Mouse (Mus musculus) lung, postnatal 0 days (tissue): ENCODE data around the gene Lyst. TPM values are rescaled to one million over a fixed set of nuclear protein-coding genes. Genes with fewer than 3 reads are reported as not detected.

Experiments used
- ATAC-seq: fragments of 200-750 bp; cut with Nextera tagmentation; 2 replicates; pipeline ENCODE4 v1.8.0; 2017; ENCODE audit warnings: moderate library complexity
- DNase-seq: peaks from one replicate; pipeline ENCODE4 v3.0.0-alpha.2; 2016; ENCODE audit warnings: low spot score
- H3K27ac ChIP-seq: fragments of 300-500 bp; sonication (generic); 2 replicates; pipeline ENCODE4 v1.5.1; 2014; ENCODE audit warnings: antibody characterized with exemption, mild to moderate bottlenecking, low read length, mixed read lengths
- H3K27me3 ChIP-seq: fragments of 300-500 bp; sonication (generic); replicated peaks from 2 replicates; pipeline ENCODE4 v1.6.1; 2014; ENCODE audit warnings: low read length, mixed read lengths; ENCODE audit not compliant: insufficient read depth
- H3K36me3 ChIP-seq: fragments of 300-500 bp; sonication (generic); 2 replicates; pipeline ENCODE4 v1.6.1; 2014; ENCODE audit warnings: low read length, mixed read lengths; ENCODE audit not compliant: insufficient read depth
- H3K4me1 ChIP-seq: fragments of 300-500 bp; sonication (generic); 2 replicates; pipeline ENCODE4 v1.6.1; 2014; ENCODE audit warnings: antibody characterized with exemption, low read depth, low read length, mixed read lengths; ENCODE audit not compliant: insufficient read depth
- H3K4me2 ChIP-seq: fragments of 300-500 bp; sonication (generic); replicated peaks from 2 replicates; pipeline ENCODE4 v1.6.1; 2014; ENCODE audit warnings: low read depth, mild to moderate bottlenecking, low read length, moderate library complexity, mixed read lengths
- H3K4me3 ChIP-seq: fragments of 300-500 bp; sonication (generic); 2 replicates; pipeline ENCODE4 v1.5.1; 2014; ENCODE audit warnings: low read depth, low read length
- H3K9ac ChIP-seq: fragments of 300-500 bp; sonication (generic); replicated peaks from 2 replicates; pipeline ENCODE4 v1.6.1; 2014; ENCODE audit warnings: low read depth, mild to moderate bottlenecking
- H3K9me3 ChIP-seq: fragments of 300-500 bp; sonication (generic); 2 replicates; pipeline ENCODE4 v1.6.1; 2016; ENCODE audit warnings: low read length, mixed read lengths
- CTCF ChIP-seq: IDR thresholded peaks from 2 replicates; pipeline ENCODE4 v1.5.1; 2016; ENCODE audit warnings: antibody characterized with exemption, mild to moderate bottlenecking
- EP300 ChIP-seq: IDR thresholded peaks from 2 replicates; pipeline ENCODE4 v1.6.1; 2016; ENCODE audit warnings: antibody characterized with exemption, mild to moderate bottlenecking, control low read depth
- whole genome bisulfite sequencing: fragments of 180-500 bp; shearing (Covaris S2); extraction: QIAGEN DNeasy Blood & Tissue Kit; methylation state at CpG from one replicate; pipeline ENCODE4 v1.1.7; 2014; 5-methylcytosine and 5-hydroxymethylcytosine counted together
- polyA plus RNA-seq: library from polyadenylated mRNA; unstranded; fragments of >200 nt; fragmentation: Nextera tagmentation; extraction: Ambion mirVana; gene quantifications from 2 replicates; pipeline ENCODE4 v1.2.1, GENCODE M21; 2015

Lyst gene
- polyA plus RNA-seq, 1 experiment from 2014 or later = 7.1 TPM

- peak; percentile 75 for DNase-seq
- no peak for ATAC-seq
- H3K27me3 ChIP-seq = no peaks in the 10 kb centered on the region
- no peak overlapping the region for H3K4me3 ChIP-seq
- H3K4me2 ChIP-seq = peak overlapping the region; percentile 71; the same call in 1 of the 2 replicates
- no peak overlapping the region for H3K9ac ChIP-seq
- no peaks in the 10 kb centered on the region for H3K36me3 ChIP-seq
- H3K4me1 ChIP-seq = peaks cover 12% of the 10 kb centered on the region; the same call in 1 of the 2 replicates
- TF ChIP-seq EP300 (no peak), CTCF (no peak)
- H3K27ac ChIP-seq = no peak overlapping the region
- H3K9me3 ChIP-seq = no peaks in the 10 kb centered on the region
- WGBS = 37% methylated on average over 4 of the region's 4 CpGs
These were observed 1.7 kb downstream of the Lyst start for GRCm38 (mm10) chr13:13591892-13592291.

DNA sequence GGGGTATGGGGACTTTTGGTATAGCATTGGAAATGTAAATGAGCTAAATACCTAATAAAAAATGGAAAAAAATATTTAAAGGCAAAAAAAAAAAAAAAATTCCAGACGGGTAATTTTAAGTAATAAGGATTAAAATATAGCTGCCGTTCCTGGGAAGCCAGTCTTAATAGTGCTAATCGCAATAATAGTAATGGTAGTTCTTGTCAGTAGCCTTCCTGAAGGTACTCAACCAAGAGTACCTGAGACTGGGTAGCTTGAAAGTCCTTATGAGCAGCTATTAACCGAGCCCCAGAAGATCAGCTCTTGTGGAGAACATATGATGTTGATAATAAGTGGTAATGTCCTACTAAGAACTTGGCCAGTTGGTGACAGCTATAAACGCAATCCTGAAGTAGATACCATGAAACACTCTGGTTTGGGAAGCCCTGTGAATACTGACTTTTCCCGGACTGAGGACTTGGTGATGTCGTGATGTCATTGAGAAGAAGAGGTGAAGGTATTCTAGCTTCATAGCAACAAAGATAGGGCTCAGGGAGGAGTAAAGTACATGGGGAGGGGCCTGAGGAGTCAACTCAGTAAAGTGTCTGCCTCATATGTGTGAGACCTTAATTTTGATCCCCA, 6.3 kb downstream of the Lyst start:
- Histone ChIP-seq H3K4me1 (peaks cover 3% of the 10 kb centered on the region; the same call in 1 of the 2 replicates), H3K27ac (no peak overlapping the region), H3K9me3 (no peaks in the 10 kb centered on the region), H3K9ac (no peak overlapping the region), H3K4me2 (no peak overlapping the region), H3K27me3 (no peaks in the 10 kb centered on the region), H3K4me3 (no peak overlapping the region), H3K36me3 (no peaks in the 10 kb centered on the region)
- WGBS = 90% methylated on average over 7 of the region's 7 CpGs
- ATAC-seq (no peak), DNase-seq (no peak)
- TF ChIP-seq EP300 (no peak), CTCF (no peak)

DNA sequence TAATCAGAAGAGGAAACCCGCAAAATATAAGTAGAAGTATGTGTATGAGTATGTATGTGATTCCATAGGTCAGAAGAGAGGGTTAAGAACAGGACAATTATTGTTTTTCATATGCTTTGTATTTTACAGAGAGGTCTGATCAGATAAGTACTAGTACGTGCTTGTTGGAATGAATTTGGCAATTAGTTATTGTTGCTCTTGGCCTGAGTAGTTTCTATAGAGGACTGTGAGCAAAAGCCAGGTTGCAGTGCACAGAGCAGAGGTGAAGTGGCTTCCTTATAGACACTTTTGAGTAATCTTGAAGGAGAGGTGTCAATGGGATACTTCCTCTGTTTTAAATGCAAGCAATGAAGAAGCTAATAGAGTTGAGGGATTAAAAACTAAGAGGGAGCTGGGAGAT, 7.7 kb downstream of the Lyst start:
- Histone ChIP-seq H3K27ac (no peak overlapping the region), H3K27me3 (no peaks in the 10 kb centered on the region), H3K4me2 (no peak overlapping the region), H3K36me3 (no peaks in the 10 kb centered on the region), H3K9me3 (no peaks in the 10 kb centered on the region), H3K4me1 (no peaks in the 10 kb centered on the region; the same call in 1 of the 2 replicates), H3K9ac (no peak overlapping the region), H3K4me3 (no peak overlapping the region)
- no peak for DNase-seq
- ATAC-seq = no peak
- WGBS = 61% methylated on average over 2 of the region's 2 CpGs
- TF ChIP-seq EP300 (no peak), CTCF (no peak)

- no peaks in the 10 kb centered on the region for H3K27me3 ChIP-seq
- H3K27ac ChIP-seq = no peak overlapping the region
- TF ChIP-seq CTCF (no peak), EP300 (peak; percentile 55)
- no peak overlapping the region for H3K4me2 ChIP-seq
- peaks cover 3% of the 10 kb centered on the region; the same call in 1 of the 2 replicates for H3K4me1 ChIP-seq
- no peak overlapping the region for H3K4me3 ChIP-seq
- no peaks in the 10 kb centered on the region for H3K9me3 ChIP-seq
- H3K9ac ChIP-seq = no peak overlapping the region
- no peaks in the 10 kb centered on the region for H3K36me3 ChIP-seq
- peak; percentile 41 for ATAC-seq
- peak; percentile 52 for DNase-seq
- WGBS = 78% methylated on average over 2 of the region's 2 CpGs
These were observed 11.2 kb downstream of the Lyst start for GRCm38 (mm10) chr13:13601407-13601806.

DNA sequence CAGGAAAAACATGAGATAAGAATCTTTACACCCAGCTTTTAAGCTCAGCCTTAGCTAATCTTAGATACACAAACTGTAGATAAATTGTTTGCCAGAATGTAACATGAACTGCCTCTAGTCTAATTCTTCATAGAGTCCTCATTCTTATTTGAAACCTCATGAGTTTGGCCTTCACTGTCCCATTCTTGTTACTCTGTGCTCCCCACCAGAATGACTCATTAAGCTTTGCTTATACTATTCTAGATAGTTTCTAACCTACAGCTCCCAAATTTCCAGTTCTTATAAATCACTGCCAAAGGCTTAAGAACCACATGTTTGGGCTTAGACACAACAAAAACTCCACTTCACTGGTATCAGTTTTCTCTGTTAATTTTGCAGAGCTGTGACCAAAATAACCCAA, 16.0 kb downstream of the Lyst start:
- TF ChIP-seq EP300 (no peak), CTCF (no peak)
- no peak overlapping the region for H3K9ac ChIP-seq
- H3K4me2 ChIP-seq = no peak overlapping the region
- H3K27me3 ChIP-seq = no peaks in the 10 kb centered on the region
- no peak overlapping the region for H3K4me3 ChIP-seq
- DNase-seq (no peak), ATAC-seq (no peak)
- no peak overlapping the region for H3K27ac ChIP-seq
- H3K36me3 ChIP-seq = no peaks in the 10 kb centered on the region
- H3K9me3 ChIP-seq = no peaks in the 10 kb centered on the region
- H3K4me1 ChIP-seq = 0 out of 2 replicates have a peak, but pooled peaks cover 8% of the 10 kb centered on the region

DNA sequence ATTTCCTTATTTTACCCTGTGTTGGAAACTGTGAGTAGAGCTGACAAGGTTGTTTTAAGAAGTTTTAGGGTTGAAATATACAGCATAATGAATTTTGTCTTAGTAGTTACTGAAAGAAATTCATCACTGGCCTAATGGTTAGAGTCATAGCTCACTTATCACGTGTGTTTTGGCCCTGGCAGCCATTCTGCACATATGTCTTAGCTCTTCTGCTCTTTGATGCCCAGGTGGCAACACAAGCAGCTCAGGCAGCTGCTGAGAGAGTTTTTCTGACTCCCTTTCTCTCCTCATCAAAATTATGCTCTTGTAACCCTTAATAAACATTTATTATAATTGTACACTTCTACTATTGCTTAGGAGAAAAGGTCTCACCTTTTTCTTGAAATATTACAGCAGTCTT, 18.1 kb downstream of the Lyst start:
- Histone ChIP-seq H3K4me2 (no peak overlapping the region), H3K27ac (no peak overlapping the region), H3K9me3 (no peaks in the 10 kb centered on the region), H3K4me3 (no peak overlapping the region), H3K9ac (no peak overlapping the region), H3K4me1 (0 out of 2 replicates have a peak, but pooled peaks cover 8% of the 10 kb centered on the region), H3K27me3 (no peaks in the 10 kb centered on the region), H3K36me3 (no peaks in the 10 kb centered on the region)
- 46% methylated on average over 1 of the region's 1 CpGs for WGBS
- TF ChIP-seq CTCF = no peak
- TF ChIP-seq EP300 = no peak
- DNase-seq (no peak), ATAC-seq (no peak)
